Mouse (Mus musculus) forebrain, postnatal 0 days (tissue): Measurements from ENCODE around the gene Tesc. TPM values are rescaled to one million over a fixed set of nuclear protein-coding genes. Genes with fewer than 3 reads are reported as not detected.

ENCODE experiments used
- ATAC-seq: fragments of 200-750 bp; cut with Nextera tagmentation; 2 replicates; pipeline ENCODE4 v1.8.0; 2017; ENCODE audit warnings: mild to moderate bottlenecking, moderate library complexity
- DNase-seq: peaks from one replicate; pipeline ENCODE4 v3.0.0-alpha.2; 2015
- H3K27ac ChIP-seq: fragments of 300-500 bp; sonication (generic); 2 replicates; pipeline ENCODE4 v1.5.1; 2014; ENCODE audit warnings: low read depth, mild to moderate bottlenecking, antibody characterized with exemption, low read length, moderate library complexity, mixed read lengths
- H3K27me3 ChIP-seq: fragments of 300-500 bp; sonication (generic); 2 replicates; pipeline ENCODE4 v1.6.1; 2014; ENCODE audit warnings: mild to moderate bottlenecking, low read length, mixed read lengths; ENCODE audit not compliant: insufficient read depth
- H3K36me3 ChIP-seq: fragments of 300-500 bp; sonication (generic); 2 replicates; pipeline ENCODE4 v1.6.1; 2014; ENCODE audit warnings: mild to moderate bottlenecking, moderate library complexity; ENCODE audit not compliant: insufficient read depth
- H3K4me1 ChIP-seq: fragments of 300-500 bp; sonication (generic); 2 replicates; pipeline ENCODE4 v1.6.1; 2014; ENCODE audit warnings: antibody characterized with exemption; ENCODE audit not compliant: insufficient read depth
- H3K4me2 ChIP-seq: fragments of 300-500 bp; sonication (generic); 2 replicates; pipeline ENCODE4 v1.6.1; 2014; ENCODE audit warnings: low read depth, mild to moderate bottlenecking, moderate library complexity
- H3K4me3 ChIP-seq: fragments of 300-500 bp; sonication (generic); 2 replicates; pipeline ENCODE4 v1.5.1; 2014; ENCODE audit warnings: low read depth, low read length, mixed read lengths
- H3K9ac ChIP-seq: fragments of 300-500 bp; sonication (generic); 2 replicates; pipeline ENCODE4 v1.6.1; 2014; ENCODE audit warnings: mild to moderate bottlenecking
- H3K9me3 ChIP-seq: fragments of 300-500 bp; sonication (generic); 2 replicates; pipeline ENCODE4 v1.6.1; 2016; ENCODE audit warnings: low read length
- CTCF ChIP-seq: sonication (generic); IDR thresholded peaks from 2 replicates; pipeline ENCODE4 v1.5.1; 2016; ENCODE audit warnings: antibody characterized with exemption, control low read depth, low read depth
- WGBS: fragments of 180-500 bp; shearing (Covaris S2); extraction: QIAGEN DNeasy Blood & Tissue Kit; methylation state at CpG from one replicate; pipeline ENCODE4 v1.1.7; 2014; 5-methylcytosine and 5-hydroxymethylcytosine counted together
- polyA plus RNA-seq: library from polyadenylated mRNA; unstranded; fragments of >200 nt; fragmentation: Nextera tagmentation; extraction: Ambion mirVana; gene quantifications from 2 replicates; pipeline ENCODE4 v1.2.1, GENCODE M21; 2015
- total RNA-seq: library from RNA; depleted of rRNA; stranded (reverse); fragments of >200 nt; gene quantifications from 2 replicates; pipeline ENCODE4 v1.2.3, GENCODE M21; 2014

The Tesc gene
- total and polyA plus RNA-seq, 2 experiments from 2014 or later = 13.0 to 19.9 TPM

- 67% methylated on average over 7 of the region's 7 CpGs for WGBS
- ATAC-seq = no peak
- DNase-seq = no peak
- TF ChIP-seq CTCF = no peak
- Histone ChIP-seq H3K4me1 (peaks cover 15% of the 10 kb centered on the region), H3K36me3 (peaks cover 17% of the 10 kb centered on the region), H3K27ac (no peak overlapping the region), H3K4me2 (no peak overlapping the region), H3K27me3 (no peaks in the 10 kb centered on the region), H3K9me3 (no peaks in the 10 kb centered on the region), H3K4me3 (no peak overlapping the region), H3K9ac (no peak overlapping the region)
These were observed 59.4 kb downstream of the Tesc start for GRCm38 (mm10) chr5:118086956-118087355.

GRCm38 (mm10) chr5:118089102-118089501 lies 61.6 kb downstream of the Tesc start:
- Histone ChIP-seq H3K27me3 (no peaks in the 10 kb centered on the region), H3K36me3 (peaks cover 22% of the 10 kb centered on the region), H3K4me2 (no peak overlapping the region), H3K9me3 (no peaks in the 10 kb centered on the region), H3K4me1 (peaks cover 8% of the 10 kb centered on the region), H3K27ac (peak overlapping the region; percentile 66), H3K4me3 (no peak overlapping the region), H3K9ac (no peak overlapping the region)
- TF ChIP-seq CTCF = peak; percentile 49
- DNase-seq (peak; percentile 71), ATAC-seq (peak; percentile 89)
- WGBS = 16% methylated on average over 7 of the region's 7 CpGs

GRCm38 (mm10) chr5:118090101-118090500 lies 62.6 kb downstream of the Tesc start:
- Histone ChIP-seq H3K9ac (no peak overlapping the region), H3K9me3 (no peaks in the 10 kb centered on the region), H3K4me2 (no peak overlapping the region), H3K27me3 (no peaks in the 10 kb centered on the region), H3K4me1 (no peaks in the 10 kb centered on the region), H3K27ac (0 out of 2 replicates have a peak overlapping the region, but pooled peaks have one; percentile 66), H3K4me3 (no peak overlapping the region), H3K36me3 (peaks cover 25% of the 10 kb centered on the region)
- no peak for TF ChIP-seq CTCF
- ATAC-seq = no peak
- DNase-seq = no peak
- 92% methylated on average over 6 of the region's 6 CpGs for WGBS

GRCm38 (mm10) chr5:118090837-118091236 lies 63.3 kb downstream of the Tesc start:
- ATAC-seq (no peak), DNase-seq (no peak)
- no peaks in the 10 kb centered on the region for H3K4me1 ChIP-seq
- WGBS = 95% methylated on average over 2 of the region's 2 CpGs
- no peak overlapping the region for H3K27ac ChIP-seq
- TF ChIP-seq CTCF = peak; percentile 56
- H3K36me3 ChIP-seq = peaks cover 25% of the 10 kb centered on the region
- H3K4me2 ChIP-seq = no peak overlapping the region
- no peak overlapping the region for H3K9ac ChIP-seq
- no peak overlapping the region for H3K4me3 ChIP-seq
- no peaks in the 10 kb centered on the region for H3K27me3 ChIP-seq
- no peaks in the 10 kb centered on the region for H3K9me3 ChIP-seq

GRCm38 (mm10) chr5:118093321-118094035 lies 65.9 kb downstream of the Tesc start:
- 61% methylated on average over 11 of the region's 11 CpGs for WGBS
- DNase-seq = no peak
- peaks cover 25% of the 10 kb centered on the region for H3K36me3 ChIP-seq
- ATAC-seq = peak; percentile 45
- H3K4me2 ChIP-seq = no peak overlapping the region
- no peak overlapping the region for H3K9ac ChIP-seq
- no peaks in the 10 kb centered on the region for H3K9me3 ChIP-seq
- TF ChIP-seq CTCF = peak; percentile 51; the same call in 1 of the 2 replicates
- no peak overlapping the region for H3K27ac ChIP-seq
- H3K4me3 ChIP-seq = no peak overlapping the region
- no peaks in the 10 kb centered on the region for H3K27me3 ChIP-seq
- H3K4me1 ChIP-seq = peaks cover 2% of the 10 kb centered on the region; the same call in 1 of the 2 replicates

GRCm38 (mm10) chr5:118095433-118095832 lies 67.9 kb downstream of the Tesc start:
- peaks cover 22% of the 10 kb centered on the region for H3K36me3 ChIP-seq

GRCm38 (mm10) chr5:118095849-118096248 lies 68.3 kb downstream of the Tesc start:
- ATAC-seq (no peak), DNase-seq (no peak)
- Histone ChIP-seq H3K9me3 (no peaks in the 10 kb centered on the region), H3K4me3 (no peak overlapping the region), H3K36me3 (peaks cover 19% of the 10 kb centered on the region), H3K27me3 (no peaks in the 10 kb centered on the region), H3K27ac (no peak overlapping the region), H3K9ac (no peak overlapping the region), H3K4me2 (no peak overlapping the region), H3K4me1 (peaks cover 9% of the 10 kb centered on the region; the same call in 1 of the 2 replicates)
- WGBS = 86% methylated on average over 4 of the region's 4 CpGs
- TF ChIP-seq CTCF = no peak

More at GRCm38 (mm10) chr5:118095433-118095832, 67.9 kb downstream of the Tesc start:
- TF ChIP-seq CTCF = no peak
- Histone ChIP-seq H3K4me1 (peaks cover 9% of the 10 kb centered on the region; the same call in 1 of the 2 replicates), H3K9me3 (no peaks in the 10 kb centered on the region), H3K9ac (no peak overlapping the region), H3K27ac (no peak overlapping the region), H3K4me2 (no peak overlapping the region), H3K27me3 (no peaks in the 10 kb centered on the region), H3K4me3 (no peak overlapping the region)
- ATAC-seq (no peak), DNase-seq (no peak)
- WGBS = 74% methylated on average over 11 of the region's 11 CpGs
